Mouse (Mus musculus): ENCODE measurements at regions not wholly inside any gene's neighbourhood (a gene's known extent, or its start where the extent isn't known, plus 50 kb on each side); places are given as distances from the start of the nearest gene placed in this dataset.
"Not testable (repeated sequence)": the region's sequence is repeated elsewhere in the genome, so short reads cannot be mapped to it uniquely, and the experiment has no call there.

- Histone ChIP-seq H3K4me1 (replicated peaks) (peaks cover 20% of the 10 kb centered on the region), H3K9ac (no peak overlapping the region), H3K27me3 (peaks cover 3% of the 10 kb centered on the region; the same call in 1 of the 2 replicates), H3K27ac (replicated peaks) (no peak overlapping the region), H3K9me3 (no peaks in the 10 kb centered on the region), H3K4me2 (no peak overlapping the region), H3K4me3 (no peak overlapping the region), H3K36me3 (no peaks in the 10 kb centered on the region)
- 84% methylated on average over 10 of the region's 10 CpGs for WGBS
- ATAC-seq (ENCODE audit: low read depth): no peak
These were observed 104.1 kb upstream of the Rad23b start for GRCm38 (mm10) chr4:55245789-55246188.

GRCm38 (mm10) chr4:55250334-55250733 lies 99.5 kb upstream of the Rad23b start:
- no peak overlapping the region for H3K4me3 ChIP-seq
- no peak for ATAC-seq (ENCODE audit: low read depth)
- no peak overlapping the region for H3K4me2 ChIP-seq
- no peak overlapping the region for H3K9ac ChIP-seq
- H3K36me3 ChIP-seq: no peaks in the 10 kb centered on the region
- 47% methylated on average over 3 of the region's 3 CpGs for WGBS
- no peaks in the 10 kb centered on the region for H3K27me3 ChIP-seq
- H3K4me1 ChIP-seq (replicated peaks): peaks cover 10% of the 10 kb centered on the region
- no peaks in the 10 kb centered on the region for H3K9me3 ChIP-seq
- H3K27ac ChIP-seq (replicated peaks): no peak overlapping the region

- H3K4me1 ChIP-seq (replicated peaks): peaks cover 10% of the 10 kb centered on the region
- no peak overlapping the region for H3K9ac ChIP-seq
- no peak overlapping the region for H3K4me2 ChIP-seq
- 83% methylated on average over 5 of the region's 5 CpGs for WGBS
- no peak overlapping the region for H3K4me3 ChIP-seq
- ATAC-seq (ENCODE audit: low read depth): no peak
- no peaks in the 10 kb centered on the region for H3K27me3 ChIP-seq
- no peaks in the 10 kb centered on the region for H3K36me3 ChIP-seq
- no peak overlapping the region for H3K27ac ChIP-seq (replicated peaks)
- no peaks in the 10 kb centered on the region for H3K9me3 ChIP-seq
These were observed 98.3 kb upstream of the Rad23b start for GRCm38 (mm10) chr4:55251546-55251945.

DNA sequence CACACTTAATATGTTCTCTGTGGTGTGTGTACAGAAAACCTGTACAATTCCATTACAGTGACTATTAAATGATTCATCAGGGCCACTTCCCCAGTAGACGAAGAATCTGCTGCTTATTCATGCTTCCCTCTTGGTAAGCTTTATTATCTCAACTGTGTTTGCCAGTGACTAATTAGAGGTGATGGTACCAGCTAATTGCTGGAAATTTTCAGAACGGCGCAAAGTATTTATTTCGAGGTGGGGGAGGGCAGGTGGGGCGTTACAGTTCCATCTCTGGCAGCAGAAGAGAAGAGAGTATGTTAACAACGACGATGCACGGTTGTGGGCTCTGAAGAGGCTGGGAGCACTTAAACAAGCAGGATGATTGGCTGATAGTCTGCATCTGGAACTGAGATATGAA lies 96.1 kb upstream of the Rad23b start:
- H3K4me1 ChIP-seq (replicated peaks): peaks cover 7% of the 10 kb centered on the region; the same call in 1 of the 2 replicates

DNA sequence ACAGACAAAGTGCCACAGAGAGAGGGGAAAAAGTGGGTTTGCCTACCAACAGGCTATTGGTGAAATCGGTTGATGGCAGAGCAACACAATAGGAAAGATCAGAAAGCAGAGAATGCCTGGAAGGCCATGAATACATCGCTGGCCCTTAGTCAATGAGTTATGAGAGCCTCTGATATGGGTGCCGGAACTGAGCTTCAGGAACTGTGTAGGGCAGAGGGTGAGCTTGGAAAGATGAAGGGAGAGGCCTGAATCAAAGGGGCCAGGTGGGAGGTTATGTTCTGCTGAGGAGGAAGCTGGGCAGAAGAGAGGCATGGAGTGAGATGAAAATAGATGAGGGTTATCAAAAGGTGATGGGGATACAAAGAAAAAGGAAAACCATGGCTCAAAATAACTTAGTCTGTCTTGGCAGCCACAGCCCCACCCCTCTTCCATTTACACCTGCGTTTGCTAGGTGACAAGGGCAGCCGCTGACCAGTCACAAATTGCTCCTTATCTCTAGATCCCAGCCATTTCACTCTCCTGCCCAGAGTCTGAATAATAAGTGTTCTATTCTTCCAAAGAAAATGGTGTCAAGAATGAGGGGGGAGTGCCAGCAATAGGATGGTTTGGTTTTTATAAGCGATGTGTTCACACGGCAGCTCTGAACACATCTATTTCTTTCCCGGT lies 77.7 kb upstream of the Rad23b start:
- no peaks in the 10 kb centered on the region for H3K36me3 ChIP-seq
- peaks cover 9% of the 10 kb centered on the region; the same call in 1 of the 2 replicates for H3K27me3 ChIP-seq
- peaks cover 10% of the 10 kb centered on the region for H3K4me1 ChIP-seq (replicated peaks)
- no peak overlapping the region for H3K27ac ChIP-seq (replicated peaks)
- no peak overlapping the region for H3K9ac ChIP-seq
- H3K4me2 ChIP-seq: no peak overlapping the region
- ATAC-seq (ENCODE audit: low read depth): no peak
- no peak overlapping the region for H3K4me3 ChIP-seq
- H3K9me3 ChIP-seq: no peaks in the 10 kb centered on the region
- WGBS: 79% methylated on average over 8 of the region's 8 CpGs

More for the DNA sequence above, 96.1 kb upstream of the Rad23b start:
- ATAC-seq (ENCODE audit: low read depth): peak; percentile 85
- Histone ChIP-seq H3K4me2 (no peak overlapping the region), H3K36me3 (no peaks in the 10 kb centered on the region), H3K4me3 (no peak overlapping the region), H3K27ac (replicated peaks) (peak overlapping the region; percentile 54; the same call in 1 of the 2 replicates), H3K27me3 (no peaks in the 10 kb centered on the region), H3K9ac (no peak overlapping the region), H3K9me3 (no peaks in the 10 kb centered on the region)
- WGBS: 59% methylated on average over 8 of the region's 8 CpGs

DNA sequence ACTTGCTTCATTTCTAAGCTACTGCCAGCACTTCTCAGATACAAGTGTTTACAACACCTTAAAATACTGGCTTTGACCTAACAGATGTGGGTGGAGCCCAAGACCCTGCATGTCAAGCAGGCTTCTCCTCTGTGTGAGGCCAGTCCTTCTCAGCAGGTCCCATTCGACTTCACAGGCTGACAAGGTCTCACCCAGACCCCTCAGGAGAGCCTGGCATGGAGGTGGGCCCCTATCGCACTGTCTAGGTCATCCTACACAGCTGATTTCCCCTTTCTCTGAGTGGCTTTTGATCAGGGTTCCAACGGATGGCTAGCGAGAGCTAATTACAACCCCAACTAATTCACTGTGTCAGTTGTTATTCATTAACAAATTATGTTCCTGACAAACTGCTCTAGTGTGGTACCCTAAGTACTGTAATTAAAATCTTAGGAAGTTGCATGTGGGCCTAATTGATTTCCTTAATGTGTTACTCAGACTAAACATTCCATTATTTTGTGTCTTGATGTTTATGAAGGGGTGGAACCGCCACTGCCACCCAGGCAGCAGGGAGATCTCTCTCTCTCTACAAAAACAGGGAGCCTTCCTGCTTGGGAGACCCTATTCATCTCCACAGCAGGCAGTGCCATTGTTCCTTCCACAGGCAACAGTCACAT lies 73.4 kb upstream of the Rad23b start:
- ATAC-seq (ENCODE audit: low read depth): no peak
- no peak overlapping the region for H3K27ac ChIP-seq (replicated peaks)
- 8% methylated on average over 5 of the region's 5 CpGs for WGBS
- H3K27me3 ChIP-seq: peaks cover 9% of the 10 kb centered on the region; the same call in 1 of the 2 replicates
- H3K36me3 ChIP-seq: no peaks in the 10 kb centered on the region
- H3K9me3 ChIP-seq: no peaks in the 10 kb centered on the region
- no peak overlapping the region for H3K4me2 ChIP-seq
- H3K4me1 ChIP-seq (replicated peaks): peaks cover 13% of the 10 kb centered on the region
- H3K4me3 ChIP-seq: no peak overlapping the region
- no peak overlapping the region for H3K9ac ChIP-seq

GRCm38 (mm10) chr4:55279351-55279750 lies 70.5 kb upstream of the Rad23b start:
- not testable (repeated sequence) for H3K4me3 ChIP-seq; H3K36me3 ChIP-seq; H3K27me3 ChIP-seq; H3K9ac ChIP-seq; H3K4me2 ChIP-seq; H3K27ac ChIP-seq (replicated peaks); ATAC-seq (ENCODE audit: low read depth); H3K9me3 ChIP-seq
- 93% methylated on average over 8 of the region's 8 CpGs for WGBS
- peaks cover 13% of the 10 kb centered on the region for H3K4me1 ChIP-seq (replicated peaks)

- no peak for ATAC-seq (ENCODE audit: low read depth)
- no peaks in the 10 kb centered on the region for H3K36me3 ChIP-seq
- no peak overlapping the region for H3K4me3 ChIP-seq
- no peak overlapping the region for H3K9ac ChIP-seq
- H3K27ac ChIP-seq (replicated peaks): no peak overlapping the region
- 85% methylated on average over 3 of the region's 3 CpGs for WGBS
- no peaks in the 10 kb centered on the region for H3K9me3 ChIP-seq
- no peak overlapping the region for H3K4me2 ChIP-seq
- H3K4me1 ChIP-seq (replicated peaks): peaks cover 13% of the 10 kb centered on the region
- H3K27me3 ChIP-seq: no peaks in the 10 kb centered on the region
These were observed 69.1 kb upstream of the Rad23b start for GRCm38 (mm10) chr4:55280706-55281105.

- H3K4me1 ChIP-seq (replicated peaks): peaks cover 8% of the 10 kb centered on the region
- no peaks in the 10 kb centered on the region for H3K9me3 ChIP-seq
- H3K27me3 ChIP-seq: no peaks in the 10 kb centered on the region
- H3K9ac ChIP-seq: no peak overlapping the region
- no peaks in the 10 kb centered on the region for H3K36me3 ChIP-seq
- no peak overlapping the region for H3K4me3 ChIP-seq
- ATAC-seq (ENCODE audit: low read depth): no peak
- 78% methylated on average over 14 of the region's 14 CpGs for WGBS
- H3K27ac ChIP-seq (replicated peaks): no peak overlapping the region
- H3K4me2 ChIP-seq: no peak overlapping the region
These were observed 68.3 kb upstream of the Rad23b start for GRCm38 (mm10) chr4:55281486-55282096.

DNA sequence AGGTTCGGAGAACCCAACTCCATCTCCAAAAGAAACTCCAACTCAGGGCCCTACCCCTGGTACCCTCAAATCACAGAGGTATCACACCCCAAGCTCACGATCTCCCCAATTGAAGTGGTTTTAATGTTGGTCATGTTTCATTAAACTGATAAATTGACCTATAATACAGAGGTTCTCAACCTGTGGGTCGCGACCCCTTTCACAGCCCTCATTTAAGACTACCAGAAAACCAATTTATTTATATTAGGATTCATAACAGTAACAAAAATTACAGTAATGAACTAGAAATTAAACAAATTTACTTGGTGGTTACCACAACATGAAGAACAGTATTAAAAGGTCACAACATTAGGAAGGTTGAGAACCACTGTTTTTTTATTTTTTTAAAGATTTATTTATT lies 67.4 kb upstream of the Rad23b start:
- H3K27ac ChIP-seq (replicated peaks): no peak overlapping the region
- no peak overlapping the region for H3K4me2 ChIP-seq
- no peaks in the 10 kb centered on the region for H3K27me3 ChIP-seq
- ATAC-seq (ENCODE audit: low read depth): no peak
- WGBS: 94% methylated on average over 4 of the region's 4 CpGs
- H3K36me3 ChIP-seq: no peaks in the 10 kb centered on the region
- no peaks in the 10 kb centered on the region for H3K9me3 ChIP-seq
- H3K4me1 ChIP-seq (replicated peaks): no peaks in the 10 kb centered on the region
- no peak overlapping the region for H3K4me3 ChIP-seq
- H3K9ac ChIP-seq: no peak overlapping the region

DNA sequence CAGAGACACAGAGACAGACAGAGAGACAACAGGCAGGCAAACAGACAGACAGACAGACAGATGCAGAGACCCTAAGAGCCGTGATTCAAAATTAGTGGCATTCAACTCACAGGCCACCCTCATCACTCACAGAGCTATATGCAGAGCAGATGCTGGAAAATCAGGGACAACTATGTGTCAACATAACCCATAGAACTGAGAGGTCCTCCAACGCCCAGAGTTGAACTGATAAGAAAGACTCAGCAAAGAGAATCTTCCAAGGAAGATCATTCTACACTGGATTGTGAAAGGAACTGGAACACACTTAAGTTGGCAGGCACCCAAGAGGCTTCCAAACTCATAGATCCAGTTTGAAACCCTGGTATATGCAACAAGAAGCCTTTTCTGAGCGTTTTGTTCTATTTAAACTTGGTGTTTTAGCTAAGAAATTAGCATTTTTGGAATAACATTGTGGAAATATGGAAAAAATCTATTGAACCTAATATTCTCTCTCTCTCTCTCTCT lies 65.1 kb upstream of the Rad23b start:
- Histone ChIP-seq H3K9me3 (no peaks in the 10 kb centered on the region), H3K27ac (replicated peaks) (no peak overlapping the region), H3K4me1 (replicated peaks) (no peaks in the 10 kb centered on the region), H3K36me3 (no peaks in the 10 kb centered on the region), H3K27me3 (no peaks in the 10 kb centered on the region), H3K9ac (no peak overlapping the region), H3K4me2 (no peak overlapping the region), H3K4me3 (no peak overlapping the region)
- ATAC-seq (ENCODE audit: low read depth): no peak
- 79% methylated on average over 3 of the region's 3 CpGs for WGBS

- Histone ChIP-seq H3K9me3 (no peaks in the 10 kb centered on the region), H3K4me3 (no peak overlapping the region), H3K27ac (replicated peaks) (no peak overlapping the region), H3K9ac (no peak overlapping the region), H3K27me3 (no peaks in the 10 kb centered on the region), H3K4me2 (no peak overlapping the region), H3K4me1 (replicated peaks) (no peaks in the 10 kb centered on the region), H3K36me3 (no peaks in the 10 kb centered on the region)
- 34% methylated on average over 5 of the region's 5 CpGs for WGBS
- ATAC-seq (ENCODE audit: low read depth): no peak
These were observed 64.2 kb upstream of the Rad23b start for GRCm38 (mm10) chr4:55285641-55286040.
